Mouse (Mus musculus) MEL (cell line): ENCODE data around the gene Prkce. TPM values are rescaled to one million over a fixed set of nuclear protein-coding genes. Genes with fewer than 3 reads are reported as not detected.
A peak's percentile ranks its signal among the peaks of the same experiment; 100 is the strongest.

ENCODE experiments used
- DNase-seq: peaks from one replicate; pipeline ENCODE4 v3.0.0; 2011; ENCODE audit warnings: low read depth, low spot score
- H3K27ac ChIP-seq: 2 replicates; pipeline ENCODE4 v1.5.1; 2012; ENCODE audit warnings: low read depth, mild to moderate bottlenecking, control low read depth, low read length, moderate library complexity; ENCODE audit not compliant: control insufficient read depth
- H3K27me3 ChIP-seq, 2 experiments: fragments of 150-350 bp in 1 of 2; sonication (generic) in 1 of 2; 2 replicates each; pipeline ENCODE4 v1.6.1; 2012; ENCODE audit warnings: low read length in 2 of 2, mild to moderate bottlenecking in 2 of 2, improper control_type of control experiment in 1 of 2, moderate library complexity in 1 of 2; ENCODE audit not compliant: insufficient read depth in 2 of 2, control insufficient read depth in 1 of 2
- H3K36me3 ChIP-seq, 2 experiments: 2 replicates each; pipeline ENCODE4 v1.6.1; 2012 to 2014; ENCODE audit warnings: low read length in 2 of 2, improper control_type of control experiment in 1 of 2, inconsistent platforms in 1 of 2, mild to moderate bottlenecking in 1 of 2; ENCODE audit not compliant: insufficient read depth in 2 of 2, control insufficient read depth in 1 of 2
- H3K4me1 ChIP-seq, 2 experiments: fragments of 150-350 bp in 1 of 2; sonication (generic) in 1 of 2; 2 replicates each; pipeline ENCODE4 v1.6.1; 2012; ENCODE audit warnings: low read length in 2 of 2, improper control_type of control experiment in 1 of 2, mild to moderate bottlenecking in 1 of 2; ENCODE audit not compliant: insufficient read depth in 2 of 2, control insufficient read depth in 1 of 2
- H3K4me3 ChIP-seq, 2 experiments: fragments of 150-350 bp in 1 of 2; sonication (generic) in 1 of 2; 2 replicates each; pipeline ENCODE4 v1.5.1; 2012; ENCODE audit warnings: low read depth in 2 of 2, low read length in 2 of 2, mild to moderate bottlenecking in 2 of 2, moderate library complexity in 2 of 2, control low read depth in 1 of 2, improper control_type of control experiment in 1 of 2; ENCODE audit not compliant: control insufficient read depth in 1 of 2, insufficient read depth in 1 of 2
- H3K79me2 ChIP-seq: 2 replicates; pipeline ENCODE4 v1.6.1; 2012; ENCODE audit warnings: mild to moderate bottlenecking, low read length, moderate library complexity; ENCODE audit not compliant: control insufficient read depth, poor library complexity, insufficient read depth
- H3K9ac ChIP-seq: 2 replicates; pipeline ENCODE4 v1.6.1; 2012; ENCODE audit warnings: low read depth, mild to moderate bottlenecking, control low read depth, low read length, moderate library complexity; ENCODE audit not compliant: control insufficient read depth, poor library complexity, severe bottlenecking
- H3K9me3 ChIP-seq: fragments of 150-350 bp; sonication (generic); replicated peaks from 2 replicates; pipeline ENCODE4 v1.6.1; 2012; ENCODE audit warnings: mild to moderate bottlenecking, low read length, improper control_type of control experiment, moderate library complexity; ENCODE audit not compliant: insufficient read depth
- BHLHE40 ChIP-seq: IDR thresholded peaks from 2 replicates; pipeline ENCODE4 v1.6.1; 2012; ENCODE audit warnings: low read depth, mild to moderate bottlenecking, inconsistent platforms, low read length, improper control_type of control experiment, borderline replicate concordance
- CTCF ChIP-seq, 3 experiments: IDR thresholded peaks in 2 of 3; conservative IDR thresholded peaks in 1 of 3; 2 replicates each; pipeline ENCODE4 v1.5.1; 2011 to 2012; ENCODE audit warnings: low read length in 3 of 3, low read depth in 2 of 3, mild to moderate bottlenecking in 2 of 3, improper control_type of control experiment in 1 of 3, inconsistent platforms in 1 of 3, mixed read lengths in 1 of 3, moderate library complexity in 1 of 3; ENCODE audit not compliant: control insufficient read depth in 1 of 3, insufficient read depth in 1 of 3, poor library complexity in 1 of 3, severe bottlenecking in 1 of 3
- E2F4 ChIP-seq: IDR thresholded peaks from 2 replicates; pipeline ENCODE4 v1.6.1; 2011; ENCODE audit warnings: low read depth, low read length, improper control_type of control experiment, borderline replicate concordance
- ELF1 ChIP-seq: IDR thresholded peaks from 2 replicates; pipeline ENCODE4 v1.6.1; 2014; ENCODE audit warnings: low read depth, mild to moderate bottlenecking, inconsistent platforms, low read length, improper control_type of control experiment, moderate library complexity
- ETS1 ChIP-seq: IDR thresholded peaks from 2 replicates; pipeline ENCODE4 v1.6.1; 2012; ENCODE audit warnings: low read depth, mild to moderate bottlenecking, inconsistent platforms, low read length, improper control_type of control experiment, moderate library complexity
- GABPA ChIP-seq: IDR thresholded peaks from 2 replicates; pipeline ENCODE4 v1.6.1; 2012; ENCODE audit warnings: low read depth, mild to moderate bottlenecking, inconsistent platforms, low read length, improper control_type of control experiment, moderate library complexity
- GATA1 ChIP-seq: IDR thresholded peaks from 2 replicates; pipeline ENCODE4 v1.6.1; 2011; ENCODE audit warnings: low read depth, low read length, improper control_type of control experiment
- JUND ChIP-seq: IDR thresholded peaks from 2 replicates; pipeline ENCODE4 v1.6.1; 2011; ENCODE audit warnings: low read depth, mild to moderate bottlenecking, improper control_type of control experiment, low read length
- KAT2A ChIP-seq: conservative IDR thresholded peaks from 2 replicates; pipeline ENCODE4 v1.6.1; 2012; ENCODE audit warnings: low read depth, low read length, improper control_type of control experiment, inconsistent platforms
- MAFK ChIP-seq: IDR thresholded peaks from 2 replicates; pipeline ENCODE4 v1.6.1; 2011; ENCODE audit warnings: low read depth, mild to moderate bottlenecking, low read length, improper control_type of control experiment, borderline replicate concordance
- MAX ChIP-seq: IDR thresholded peaks from 2 replicates; pipeline ENCODE4 v1.6.1; 2011; ENCODE audit warnings: low read length, improper control_type of control experiment
- MEF2A ChIP-seq: IDR thresholded peaks from 2 replicates; pipeline ENCODE4 v1.6.1; 2014; ENCODE audit warnings: low read depth, mild to moderate bottlenecking, inconsistent platforms, low read length, improper control_type of control experiment; ENCODE audit not compliant: poor library complexity, insufficient replicate concordance, severe bottlenecking; ENCODE audit errors: extremely low read depth
- MXI1 ChIP-seq: IDR thresholded peaks from 2 replicates; pipeline ENCODE4 v1.6.1; 2011; ENCODE audit warnings: mild to moderate bottlenecking, low read depth, low read length, improper control_type of control experiment
- MYB ChIP-seq: IDR thresholded peaks from 2 replicates; pipeline ENCODE4 v1.6.1; 2011; ENCODE audit warnings: mild to moderate bottlenecking, low read depth, low read length, improper control_type of control experiment
- MYC ChIP-seq: IDR thresholded peaks from 2 replicates; pipeline ENCODE4 v1.6.1; 2011; ENCODE audit warnings: low read depth, mild to moderate bottlenecking, low read length, improper control_type of control experiment, moderate library complexity
- NRF1 ChIP-seq: IDR thresholded peaks from 2 replicates; pipeline ENCODE4 v1.6.1; 2014; ENCODE audit warnings: low read depth, mild to moderate bottlenecking, inconsistent platforms, low read length, improper control_type of control experiment, moderate library complexity; ENCODE audit not compliant: poor library complexity, insufficient read depth, severe bottlenecking
- POLR2A ChIP-seq, 2 experiments: IDR thresholded peaks; 2 replicates each; pipeline ENCODE4 v1.6.1; 2011 to 2012; ENCODE audit warnings: low read length in 2 of 2, mild to moderate bottlenecking in 2 of 2, control low read depth in 1 of 2, improper control_type of control experiment in 1 of 2, low read depth in 1 of 2, moderate library complexity in 1 of 2; ENCODE audit not compliant: control insufficient read depth in 1 of 2, insufficient read depth in 1 of 2, poor library complexity in 1 of 2
- POLR2AphosphoS2 ChIP-seq: IDR thresholded peaks from 2 replicates; pipeline ENCODE4 v1.6.1; 2011; ENCODE audit warnings: low read length, improper control_type of control experiment
- POLR2AphosphoS5 ChIP-seq: IDR thresholded peaks from 2 replicates; pipeline ENCODE4 v1.6.1; 2012; ENCODE audit warnings: low read depth, borderline replicate concordance, mild to moderate bottlenecking, inconsistent platforms, low read length, moderate library complexity, mixed read lengths
- RAD21 ChIP-seq: IDR thresholded peaks from 2 replicates; pipeline ENCODE4 v1.6.1; 2011; ENCODE audit warnings: mild to moderate bottlenecking, low read depth, low read length, improper control_type of control experiment
- RCOR1 ChIP-seq: IDR thresholded peaks from 2 replicates; pipeline ENCODE4 v1.6.1; 2012; ENCODE audit warnings: low read depth, mild to moderate bottlenecking, inconsistent platforms, low read length, improper control_type of control experiment
- SIN3A ChIP-seq: IDR thresholded peaks from 2 replicates; pipeline ENCODE4 v1.6.1; 2012; ENCODE audit warnings: low read length, improper control_type of control experiment, inconsistent platforms
- SMC3 ChIP-seq: IDR thresholded peaks from 2 replicates; pipeline ENCODE4 v1.6.1; 2011; ENCODE audit warnings: low read depth, low read length, improper control_type of control experiment
- TAL1 ChIP-seq: IDR thresholded peaks from 2 replicates; pipeline ENCODE4 v1.6.1; 2012; ENCODE audit warnings: mild to moderate bottlenecking, inconsistent platforms, low read length, moderate library complexity, mixed read lengths
- TBP ChIP-seq: IDR thresholded peaks from 2 replicates; pipeline ENCODE4 v1.8.0; 2011; ENCODE audit warnings: low read depth, low read length, improper control_type of control experiment
- UBTF ChIP-seq: IDR thresholded peaks from 2 replicates; pipeline ENCODE4 v1.6.1; 2012; ENCODE audit warnings: low read depth, mild to moderate bottlenecking, inconsistent platforms, low read length, improper control_type of control experiment, moderate library complexity, borderline replicate concordance; ENCODE audit not compliant: insufficient read depth
- USF2 ChIP-seq, 2 experiments: IDR thresholded peaks; 2 replicates each; pipeline ENCODE4 v1.6.1; 2011 to 2012; ENCODE audit warnings: improper control_type of control experiment in 2 of 2, low read length in 2 of 2, borderline replicate concordance in 1 of 2, inconsistent platforms in 1 of 2, low read depth in 1 of 2, mild to moderate bottlenecking in 1 of 2; ENCODE audit not compliant: insufficient read depth in 1 of 2
- ZKSCAN1 ChIP-seq: IDR thresholded peaks from 2 replicates; pipeline ENCODE4 v1.6.1; 2012; ENCODE audit warnings: low read depth, mild to moderate bottlenecking, inconsistent platforms, low read length, improper control_type of control experiment, moderate library complexity
- ZNF384 ChIP-seq: IDR thresholded peaks from 2 replicates; pipeline ENCODE4 v1.6.1; 2012; ENCODE audit warnings: low read depth, mild to moderate bottlenecking, inconsistent platforms, low read length, improper control_type of control experiment
- polyA plus RNA-seq, 2 experiments: library from polyadenylated mRNA; stranded (reverse) in 1 of 2; unstranded in 1 of 2; fragments of >175 nt in 1 of 2; fragments of >200 nt in 1 of 2; gene quantifications; 2 replicates each; pipeline versions ENCODE4 v1.2.1 to v1.2.4; 2012; ENCODE audit warnings: low replicate concordance in 2 of 2, low read depth in 1 of 2; ENCODE audit not compliant: insufficient read length in 2 of 2, insufficient read depth in 1 of 2, missing spikeins in 1 of 2
- total RNA-seq: library from RNA; depleted of rRNA; stranded (reverse); fragments of 300-350 nt; gene quantifications from 2 replicates; pipeline ENCODE4 v1.2.3, GENCODE M21; 2012

Gene Prkce
- total and polyA plus RNA-seq, 3 experiments, result 3.0 to 5.3 TPM; not detected in 1

- no peak for DNase-seq
- Histone ChIP-seq H3K4me1 (peaks cover 31 to 38% of the 10 kb centered on the region in 2 experiments), H3K27ac (no peak overlapping the region), H3K27me3 (no peaks in the 10 kb centered on the region), H3K9me3 (no peaks in the 10 kb centered on the region), H3K9ac (no peak overlapping the region), H3K36me3 (peaks cover 0 to 18% of the 10 kb centered on the region in 2 experiments; a peak in 2 of 4 replicates), H3K4me3 (no peak overlapping the region), H3K79me2 (no peaks in the 10 kb centered on the region)
- TF ChIP-seq POLR2A (IDR thresholded peaks at IDR 0.05; ENCODE audit: control insufficient read depth in 1 of 2, insufficient read depth in 1 of 2, low read depth in 1 of 2, low read length in 2 of 2, poor library complexity in 1 of 2) (no peak), USF2 (IDR thresholded peaks at IDR 0.05; ENCODE audit: borderline replicate concordance in 1 of 2, insufficient read depth in 1 of 2, low read depth in 1 of 2, low read length in 2 of 2) (no peak), POLR2AphosphoS2 (no peak), MAX (no peak), ZKSCAN1 (no peak), TBP (no peak), GATA1 (no peak), TAL1 (no peak), ELF1 (no peak), NRF1 (no peak), MAFK (no peak), KAT2A (no peak), SMC3 (no peak), E2F4 (no peak)
These were observed 276.3 kb downstream of the Prkce start for GRCm38 (mm10) chr17:86443886-86444285.

GRCm38 (mm10) chr17:86444578-86445419 lies 277.2 kb downstream of the Prkce start:
- Histone ChIP-seq H3K27ac (peak overlapping the region; percentile 69), H3K27me3 (no peaks in the 10 kb centered on the region), H3K4me1 (peaks cover 25 to 30% of the 10 kb centered on the region in 2 experiments), H3K79me2 (no peaks in the 10 kb centered on the region), H3K9me3 (no peaks in the 10 kb centered on the region), H3K9ac (peak overlapping the region; percentile 64), H3K36me3 (peaks cover 0 to 14% of the 10 kb centered on the region in 2 experiments; a peak in 2 of 4 replicates), H3K4me3 (peak overlapping the region in 1 of 2 experiments; percentile 31; a peak in 3 of 4 replicates)
- DNase-seq, result peak; percentile 97
- TF ChIP-seq CTCF (IDR thresholded peaks at IDR 0.05 in 2 of 3, conservative IDR thresholded peaks at IDR 0.05 in 1 of 3; ENCODE audit: control insufficient read depth in 1 of 3, insufficient read depth in 1 of 3, low read depth in 2 of 3, low read length in 3 of 3, poor library complexity in 1 of 3, severe bottlenecking in 1 of 3) (peak; percentile 77 to 97 (median 81)), MEF2A (no peak), JUND (0 out of 2 replicates have a peak, but pooled peaks have one; percentile 55), GABPA (no peak), RAD21 (peak; percentile 94), MYC (peak; percentile 74), MXI1 (peak; percentile 88), E2F4 (no peak), ZNF384 (no peak), RCOR1 (peak; percentile 69; the same call in 1 of the 2 replicates), SIN3A (peak; percentile 93), ZKSCAN1 (no peak), BHLHE40 (no peak), TAL1 (no peak), POLR2AphosphoS5 (no peak), SMC3 (peak; percentile 98), ETS1 (peak; percentile 83), UBTF (0 out of 2 replicates have a peak, but pooled peaks have one; percentile 82), MYB (no peak), KAT2A (no peak; the same call in 1 of the 2 replicates)
